Mouse (Mus musculus) C2C12 (cell line): ENCODE results near the gene Amotl2. TPM values are rescaled to one million over a fixed set of nuclear protein-coding genes. Genes with fewer than 3 reads are reported as not detected.

Source experiments
- H3K27me3 ChIP-seq: one replicate; pipeline ENCODE4 v1.6.1; 2011; ENCODE audit not compliant: control insufficient read depth, insufficient read depth, insufficient read length
- H3K36me3 ChIP-seq: one replicate; pipeline ENCODE4 v1.6.1; 2011; ENCODE audit not compliant: control insufficient read depth, insufficient read depth
- H3K4me3 ChIP-seq: one replicate; pipeline ENCODE4 v1.5.1; 2011; ENCODE audit warnings: mild to moderate bottlenecking, control low read depth; ENCODE audit not compliant: poor library complexity, insufficient read depth, severe bottlenecking
- H3K79me2 ChIP-seq: one replicate; pipeline ENCODE4 v1.6.1; 2011; ENCODE audit not compliant: control insufficient read depth, insufficient read depth
- H3K79me3 ChIP-seq: one replicate; pipeline ENCODE4 v1.6.1; 2011; ENCODE audit warnings: low read depth, control low read depth
- H3ac ChIP-seq: one replicate; pipeline ENCODE3; 2011; ENCODE audit warnings: low read depth; ENCODE audit not compliant: control insufficient read depth, insufficient read length
- CEBPB ChIP-seq: IDR thresholded peaks from one replicate; pipeline ENCODE4 v1.6.1; 2011; ENCODE audit warnings: low read depth, mild to moderate bottlenecking, control low read depth, moderate library complexity
- CTCF ChIP-seq: IDR thresholded peaks from one replicate; pipeline ENCODE4 v1.5.1; 2011; ENCODE audit not compliant: control insufficient read depth, insufficient read depth, insufficient read length
- FOSL1 ChIP-seq: IDR thresholded peaks from one replicate; pipeline ENCODE4 v1.8.0; 2011; ENCODE audit warnings: mild to moderate bottlenecking, low read length; ENCODE audit not compliant: poor library complexity, insufficient read depth, severe bottlenecking
- MAX ChIP-seq: IDR thresholded peaks from one replicate; pipeline ENCODE4 v1.6.1; 2011; ENCODE audit warnings: mild to moderate bottlenecking, control low read depth
- MYOD1 ChIP-seq: IDR thresholded peaks from one replicate; pipeline ENCODE4 v1.6.1; 2011; ENCODE audit warnings: low read depth; ENCODE audit not compliant: control insufficient read depth, insufficient read length
- MYOG ChIP-seq: IDR thresholded peaks from one replicate; pipeline ENCODE4 v1.6.1; 2011; ENCODE audit not compliant: control insufficient read depth, insufficient read length; ENCODE audit errors: extremely low read depth
- USF1 ChIP-seq: IDR thresholded peaks from one replicate; pipeline ENCODE4 v1.6.1; 2011; ENCODE audit warnings: low read depth, mild to moderate bottlenecking, control low read depth, moderate library complexity
- polyA plus RNA-seq: library from polyadenylated mRNA; unstranded; fragments of >200 nt; fragmentation: generic; extraction: Trizol; gene quantifications from one replicate; pipeline ENCODE4 v1.2.1, GENCODE M21; 2012; ENCODE audit warnings: missing spikeins

Gene Amotl2
- polyA plus RNA-seq, 1 experiment: 61.0 TPM

GRCm38 (mm10) chr9:102722071-102722561 is 5.6 kb downstream of the Amotl2 start:
- H3K36me3 ChIP-seq: peaks cover 79% of the 10 kb centered on the region
- peak overlapping the region; percentile 89 for H3K4me3 ChIP-seq
- TF ChIP-seq MYOD1 (no peak), FOSL1 (no peak)

GRCm38 (mm10) chr9:102722750-102723149 is 6.3 kb downstream of the Amotl2 start:
- Histone ChIP-seq H3ac (no peak overlapping the region), H3K79me3 (peaks cover 81% of the 10 kb centered on the region), H3K79me2 (peaks cover 94% of the 10 kb centered on the region), H3K27me3 (no peaks in the 10 kb centered on the region), H3K36me3 (peaks cover 86% of the 10 kb centered on the region), H3K4me3 (no peak overlapping the region)
- TF ChIP-seq MAX: no peak

More at GRCm38 (mm10) chr9:102722071-102722561, 5.6 kb downstream of the Amotl2 start:
- no peaks in the 10 kb centered on the region for H3K27me3 ChIP-seq
- peaks cover 90% of the 10 kb centered on the region for H3K79me2 ChIP-seq
- no peak overlapping the region for H3ac ChIP-seq
- peaks cover 74% of the 10 kb centered on the region for H3K79me3 ChIP-seq

- H3K36me3 ChIP-seq: peaks cover 91% of the 10 kb centered on the region
- H3K4me3 ChIP-seq: no peak overlapping the region
- TF ChIP-seq MAX (no peak), USF1 (no peak)
These were observed 6.8 kb downstream of the Amotl2 start for GRCm38 (mm10) chr9:102723241-102723709.

GRCm38 (mm10) chr9:102723990-102724461 is 7.6 kb downstream of the Amotl2 start:
- H3K36me3 ChIP-seq: peaks cover 97% of the 10 kb centered on the region
- peaks cover 94% of the 10 kb centered on the region for H3K79me2 ChIP-seq
- TF ChIP-seq CEBPB (no peak), MAX (no peak), CTCF (no peak), MYOD1 (no peak), USF1 (no peak), MYOG (no peak), FOSL1 (no peak)

More at GRCm38 (mm10) chr9:102723241-102723709, 6.8 kb downstream of the Amotl2 start:
- H3ac ChIP-seq: no peak overlapping the region
- no peaks in the 10 kb centered on the region for H3K27me3 ChIP-seq
- H3K79me2 ChIP-seq: peaks cover 94% of the 10 kb centered on the region
- peaks cover 82% of the 10 kb centered on the region for H3K79me3 ChIP-seq

GRCm38 (mm10) chr9:102724942-102725341 is 8.5 kb downstream of the Amotl2 start:
- no peak overlapping the region for H3K4me3 ChIP-seq
- TF ChIP-seq USF1 (no peak), MYOG (no peak), MAX (no peak), FOSL1 (no peak), CTCF (no peak)
- peaks cover 94% of the 10 kb centered on the region for H3K79me2 ChIP-seq
- peaks cover 71% of the 10 kb centered on the region for H3K79me3 ChIP-seq
- no peaks in the 10 kb centered on the region for H3K27me3 ChIP-seq
- no peak overlapping the region for H3ac ChIP-seq
- H3K36me3 ChIP-seq: peaks cover 98% of the 10 kb centered on the region

More at GRCm38 (mm10) chr9:102723990-102724461, 7.6 kb downstream of the Amotl2 start:
- H3K4me3 ChIP-seq: no peak overlapping the region
- no peak overlapping the region for H3ac ChIP-seq
- no peaks in the 10 kb centered on the region for H3K27me3 ChIP-seq
- peaks cover 78% of the 10 kb centered on the region for H3K79me3 ChIP-seq

- Histone ChIP-seq H3K36me3 (peaks cover 98% of the 10 kb centered on the region), H3K79me3 (peaks cover 60% of the 10 kb centered on the region), H3K4me3 (no peak overlapping the region), H3ac (no peak overlapping the region), H3K27me3 (no peaks in the 10 kb centered on the region), H3K79me2 (peaks cover 94% of the 10 kb centered on the region)
- TF ChIP-seq CEBPB: peak; percentile 15
- TF ChIP-seq MYOD1: peak; percentile 2
- peak; percentile 5 for TF ChIP-seq CTCF
- TF ChIP-seq MYOG: no peak
These were observed 9.6 kb downstream of the Amotl2 start for GRCm38 (mm10) chr9:102725958-102726654.
